Comparison of ENCODE assay signal across 11 mouse cellular contexts in genomic region chr1:138487569-138487968, GRCm38 (mm10).
DNase-seq lines count a peak whose midpoint lies in the region; ATAC-seq and TF ChIP-seq lines count a peak whose summit lies in the region.
"Had no signal": no experiment of that assay in that cellular context is flagged by ENCODE, and none has a peak within 500 bp of the region (broad histone marks: within the 10 kb centered on the region; RNA-seq: fewer than 3 reads in every experiment).

No protein-coding gene starts in this region.

- no peaks in the 10 kb centered on the region for H3K4me1 ChIP-seq in stomach, postnatal 0 days (replicated peaks; ENCODE audit: control insufficient read depth, insufficient read depth)
- H3K4me1 ChIP-seq in cerebellum, adult 2 months (ENCODE audit: control insufficient read depth, insufficient read depth, low read length), result no peaks in the 10 kb centered on the region

- no peak overlapping the region for H3K4me3 ChIP-seq in gastrocnemius, adult 2 months
- no peak overlapping the region for H3K4me3 ChIP-seq in stomach, postnatal 0 days (ENCODE audit: low read depth, low read length)
- no peak overlapping the region for H3K4me3 ChIP-seq in cerebellum, adult 2 months (replicated peaks; ENCODE audit: insufficient read depth, low read depth, low read length)
- H3K4me3 ChIP-seq: forebrain, embryonic 10.5 days had no signal

- H3K27me3 ChIP-seq in stomach, postnatal 0 days (ENCODE audit: control insufficient read depth, insufficient read depth, low read length), result no peaks in the 10 kb centered on the region
- H3K27me3 ChIP-seq in cerebellum, adult 2 months (ENCODE audit: control insufficient read depth, insufficient read depth, low read length), result no peaks in the 10 kb centered on the region

- H3K9ac ChIP-seq in stomach, postnatal 0 days (ENCODE audit: low read length), result no peak overlapping the region

- no peak for TF ChIP-seq POLR2A in cerebellum, adult 2 months (IDR thresholded peaks at IDR 0.05; ENCODE audit: borderline replicate concordance, insufficient read depth, low read length)

- no peaks in the 10 kb centered on the region for H3K9me3 ChIP-seq in stomach, postnatal 0 days (ENCODE audit: control insufficient read depth, low read length)
- H3K9me3 ChIP-seq: forebrain, embryonic 10.5 days had no signal

- DNase-seq in gastrocnemius, adult 2 months, result no peak
- no peak for DNase-seq in gastrocnemius, postnatal 25 days
- peak; percentile 21 for DNase-seq in retina, postnatal 1 day
- no peak for DNase-seq in retina, embryonic 14.5 days (ENCODE audit: low spot score)
- peak; percentile 9 to 33 for DNase-seq in kidney, postnatal 4 days
- DNase-seq in stomach, postnatal 0 days (ENCODE audit: low spot score), result peak; percentile 38
- DNase-seq in cerebellum, adult 2 months, result no peak
- DNase-seq in adrenal gland, postnatal 25 days, result no peak
- DNase-seq: embryo, embryonic 11 days had no signal

- TF ChIP-seq CTCF in gastrocnemius, adult 2 months (IDR thresholded peaks at IDR 0.05), result peak; percentile 22; the same call in 1 of the 2 replicates
- TF ChIP-seq CTCF in stomach, postnatal 0 days (IDR thresholded peaks at IDR 0.05; ENCODE audit: low read depth), result peak; percentile 68
- no peak for TF ChIP-seq CTCF in cerebellum, adult 2 months (IDR thresholded peaks at IDR 0.05; ENCODE audit: borderline replicate concordance, insufficient read depth, low read depth, low read length)

- TF ChIP-seq EP300 in stomach, postnatal 0 days (optimal IDR thresholded peaks at IDR 0.05), result no peak

- 70% methylated on average over 5 of the region's 5 CpGs for WGBS in stomach, postnatal 0 days
- WGBS in cerebellum, adult 2 months, result 92% methylated on average over 5 of the region's 5 CpGs

- peak; percentile 71; the same call in 1 of the 2 replicates for ATAC-seq in stomach, postnatal 0 days (ENCODE audit: low FRiP score, low TSS enrichment)
- ATAC-seq: inflammation-experienced regulatory T-cells, adult 6 months had no signal

- 0 out of 2 replicates have a peak, but pooled peaks cover 4% of the 10 kb centered on the region for H3K36me3 ChIP-seq in stomach, postnatal 0 days (ENCODE audit: control insufficient read depth, insufficient read depth, low read length)

- no peak overlapping the region for H3K4me2 ChIP-seq in stomach, postnatal 0 days (replicated peaks; ENCODE audit: low read depth)

- intact Hi-C loops in gastrocnemius, adult 2 months (cut with DNase I), result no loop called here

- no peak overlapping the region for H3K27ac ChIP-seq in gastrocnemius, adult 2 months
- H3K27ac ChIP-seq in stomach, postnatal 0 days (replicated peaks), result no peak overlapping the region
- no peak overlapping the region for H3K27ac ChIP-seq in cerebellum, adult 2 months (ENCODE audit: insufficient read depth, low read length)
- H3K27ac ChIP-seq: forebrain, embryonic 10.5 days had no signal

Comparison
In these comparisons a context has a peak if more than half of its experiments do, and no peak if none do; other contexts are left out.
1. DNase-seq: peak in retina, postnatal 1 day (single experiment), kidney, postnatal 4 days (2 of 2) and stomach, postnatal 0 days (single experiment); none in gastrocnemius, adult 2 months (single experiment), gastrocnemius, postnatal 25 days (single experiment), retina, embryonic 14.5 days (single experiment), cerebellum, adult 2 months (0 of 2) and adrenal gland, postnatal 25 days (single experiment).